Mouse (Mus musculus) skeletal muscle tissue, adult 2 months (tissue): ENCODE results near the gene Asz1.

ENCODE experiments used
- DNase-seq: peaks from one replicate; pipeline ENCODE4 v3.0.0-alpha.2; 2012; ENCODE audit warnings: low read depth, low spot score

Asz1 gene

DNA sequence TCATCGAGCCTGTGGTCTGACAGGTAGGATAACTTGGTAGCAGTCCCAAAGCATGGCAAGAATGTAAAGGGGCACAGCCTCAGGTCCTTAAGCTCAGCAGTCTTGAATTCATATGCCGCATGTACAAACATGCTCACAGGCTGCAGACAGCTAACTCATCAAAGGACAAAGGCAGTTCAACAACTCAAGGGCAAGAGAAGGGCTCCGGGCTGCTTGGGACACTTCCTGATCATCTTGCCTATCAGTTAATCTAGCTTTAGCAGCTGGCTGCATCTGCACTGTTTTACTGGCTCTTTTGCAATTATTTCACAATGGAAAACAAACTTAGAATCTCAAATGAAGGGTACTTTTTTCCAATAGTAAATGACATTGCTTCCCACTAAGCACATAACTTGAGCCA, 101.5 kb downstream of the Asz1 start:
- DNase-seq: no peak

- no peak for DNase-seq
These were observed 106.8 kb downstream of the Asz1 start for GRCm38 (mm10) chr6:18002065-18002464.
